Mouse (Mus musculus): ENCODE data around the gene Dgkg. TPM values are rescaled to one million over a fixed set of nuclear protein-coding genes. Genes with fewer than 3 reads are reported as not detected.
A peak's percentile ranks its signal among the peaks of the same experiment; 100 is the strongest.

Dgkg gene
- polyA plus RNA-seq, 1 experiment = 1.5 TPM

DNA sequence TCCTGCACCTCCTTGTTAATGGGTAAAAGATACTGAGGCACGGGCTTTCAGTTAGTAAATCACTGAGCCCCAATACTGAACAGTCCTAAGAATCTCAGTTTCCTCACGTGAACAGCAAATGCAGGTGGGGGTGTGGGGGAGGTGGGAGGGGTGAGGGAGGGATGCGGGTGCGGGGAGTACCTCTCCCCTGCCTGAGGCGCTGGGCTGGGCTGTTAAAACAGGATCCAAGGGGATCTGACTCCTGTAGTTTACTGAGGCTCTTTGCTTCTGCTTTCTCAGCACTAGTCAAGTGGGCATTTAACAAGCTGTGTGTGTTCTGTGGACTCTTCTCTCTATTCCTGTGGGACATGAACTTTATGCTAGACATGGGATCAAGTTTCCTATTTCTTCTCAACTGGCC, 141.5 kb downstream of the Dgkg start:
- peak overlapping the region; percentile 83 for H3K27ac ChIP-seq (ENCODE audit: insufficient read depth, low read length)
- peaks cover 20% of the 10 kb centered on the region for H3K4me1 ChIP-seq (ENCODE audit: control insufficient read depth, insufficient read depth, low read length)
- H3K9ac ChIP-seq (ENCODE audit: low read depth, poor library complexity, severe bottlenecking) = no peak overlapping the region
- H3K4me3 ChIP-seq (ENCODE audit: low read depth, low read length) = no peak overlapping the region
- TF ChIP-seq POLR2A (IDR thresholded peaks at IDR 0.05; ENCODE audit: insufficient read depth, low read length) = no peak
- peak; percentile 78 for TF ChIP-seq EP300 (IDR thresholded peaks at IDR 0.05; ENCODE audit: insufficient read depth, low read depth, low read length)
- no peaks in the 10 kb centered on the region for H3K9me3 ChIP-seq (replicated peaks; ENCODE audit: control insufficient read depth, insufficient read depth, low read length, poor library complexity, severe bottlenecking)
- no peaks in the 10 kb centered on the region for H3K27me3 ChIP-seq (ENCODE audit: control insufficient read depth, insufficient read depth, low read length, poor library complexity, severe bottlenecking)
- H3K36me3 ChIP-seq (ENCODE audit: control insufficient read depth, insufficient read depth, low read length, poor library complexity, severe bottlenecking) = no peaks in the 10 kb centered on the region

DNA sequence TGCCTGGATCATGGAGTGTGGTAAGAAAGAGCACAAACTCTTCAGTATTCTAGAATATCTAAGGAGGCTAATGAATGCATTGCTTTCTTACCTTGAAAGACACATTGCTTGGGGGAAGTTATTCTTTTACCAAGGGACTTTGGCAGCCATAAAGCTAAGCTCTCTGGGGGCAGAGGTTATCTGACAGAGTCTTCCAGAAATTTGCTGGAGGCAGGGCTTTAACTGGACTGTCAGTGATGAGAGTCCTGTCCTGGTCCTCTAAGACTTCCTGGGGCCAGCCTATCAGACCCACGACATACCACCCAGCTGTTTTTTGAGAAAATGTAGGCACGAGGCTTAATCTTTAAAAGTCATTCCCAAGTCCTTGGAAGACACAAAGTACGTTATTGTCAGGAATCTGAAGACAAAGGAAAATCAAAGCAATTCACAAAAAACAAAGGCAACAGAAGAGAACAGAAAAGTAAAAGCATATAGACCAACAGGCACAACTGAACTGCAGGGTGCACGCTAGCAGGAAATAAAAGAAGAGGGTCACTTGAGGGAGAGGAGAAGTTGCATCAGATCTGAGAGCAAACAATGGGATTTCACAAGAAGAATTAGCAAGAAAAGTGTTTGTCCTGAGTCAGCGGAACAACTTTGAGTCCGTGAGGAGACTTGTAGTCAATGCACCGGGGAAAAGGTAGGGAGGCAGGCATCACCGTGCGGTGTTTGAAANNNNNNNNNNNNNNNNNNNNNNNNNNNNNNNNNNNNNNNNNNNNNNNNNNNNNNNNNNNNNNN, 146.0 kb downstream of the Dgkg start:
- Histone ChIP-seq H3K36me3 (ENCODE audit: control insufficient read depth, insufficient read depth, low read length, poor library complexity, severe bottlenecking) (no peaks in the 10 kb centered on the region), H3K4me3 (ENCODE audit: low read depth, low read length) (no peak overlapping the region), H3K9ac (ENCODE audit: low read depth, poor library complexity, severe bottlenecking) (no peak overlapping the region), H3K4me1 (ENCODE audit: control insufficient read depth, insufficient read depth, low read length) (peaks cover 17% of the 10 kb centered on the region), H3K9me3 (replicated peaks; ENCODE audit: control insufficient read depth, insufficient read depth, low read length, poor library complexity, severe bottlenecking) (no peaks in the 10 kb centered on the region), H3K27ac (ENCODE audit: insufficient read depth, low read length) (no peak overlapping the region), H3K27me3 (ENCODE audit: control insufficient read depth, insufficient read depth, low read length, poor library complexity, severe bottlenecking) (no peaks in the 10 kb centered on the region)
- TF ChIP-seq EP300 (IDR thresholded peaks at IDR 0.05; ENCODE audit: insufficient read depth, low read depth, low read length) (no peak), POLR2A (IDR thresholded peaks at IDR 0.05; ENCODE audit: insufficient read depth, low read length) (no peak), CTCF (IDR thresholded peaks at IDR 0.05; ENCODE audit: low read depth, low read length) (no peak)

DNA sequence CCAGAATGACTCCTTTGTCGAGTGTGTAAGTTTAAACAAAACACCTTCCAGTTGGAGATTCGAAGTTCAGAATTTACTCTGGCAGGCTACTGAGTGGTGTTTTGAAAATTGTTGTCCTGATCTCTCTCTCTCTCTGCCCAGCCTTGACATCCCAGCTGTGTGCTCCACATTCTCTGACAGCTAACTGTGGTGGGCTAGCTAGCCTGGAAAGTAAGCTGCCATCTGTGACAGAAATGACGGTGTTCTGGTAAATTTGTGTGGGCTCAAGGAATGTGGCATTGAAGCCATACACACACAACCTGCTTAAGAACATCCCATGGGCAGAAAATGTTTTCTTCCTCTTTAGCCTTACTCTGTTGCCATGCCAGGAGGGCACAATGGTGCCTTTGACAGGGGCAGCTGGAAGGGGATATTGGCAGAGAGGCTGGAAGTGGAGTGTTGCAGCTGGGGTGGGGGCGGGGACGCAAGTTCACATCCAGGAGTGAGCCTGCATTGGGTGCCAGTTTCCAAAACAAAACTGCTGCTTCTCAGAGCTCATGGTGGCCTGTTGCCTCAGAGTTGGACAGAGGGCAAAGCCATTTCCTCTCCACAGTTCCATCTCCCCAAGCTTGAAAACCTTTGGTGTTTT, 148.0 kb downstream of the Dgkg start:
- Histone ChIP-seq H3K9ac (ENCODE audit: low read depth, poor library complexity, severe bottlenecking) (no peak overlapping the region), H3K9me3 (replicated peaks; ENCODE audit: control insufficient read depth, insufficient read depth, low read length, poor library complexity, severe bottlenecking) (no peaks in the 10 kb centered on the region), H3K27me3 (ENCODE audit: control insufficient read depth, insufficient read depth, low read length, poor library complexity, severe bottlenecking) (no peaks in the 10 kb centered on the region), H3K4me3 (ENCODE audit: low read depth, low read length) (no peak overlapping the region), H3K36me3 (ENCODE audit: control insufficient read depth, insufficient read depth, low read length, poor library complexity, severe bottlenecking) (no peaks in the 10 kb centered on the region), H3K4me1 (ENCODE audit: control insufficient read depth, insufficient read depth, low read length) (peaks cover 11% of the 10 kb centered on the region), H3K27ac (ENCODE audit: insufficient read depth, low read length) (no peak overlapping the region)
- TF ChIP-seq EP300 (IDR thresholded peaks at IDR 0.05; ENCODE audit: insufficient read depth, low read depth, low read length) (no peak), CTCF (IDR thresholded peaks at IDR 0.05; ENCODE audit: low read depth, low read length) (no peak), POLR2A (IDR thresholded peaks at IDR 0.05; ENCODE audit: insufficient read depth, low read length) (no peak)

DNA sequence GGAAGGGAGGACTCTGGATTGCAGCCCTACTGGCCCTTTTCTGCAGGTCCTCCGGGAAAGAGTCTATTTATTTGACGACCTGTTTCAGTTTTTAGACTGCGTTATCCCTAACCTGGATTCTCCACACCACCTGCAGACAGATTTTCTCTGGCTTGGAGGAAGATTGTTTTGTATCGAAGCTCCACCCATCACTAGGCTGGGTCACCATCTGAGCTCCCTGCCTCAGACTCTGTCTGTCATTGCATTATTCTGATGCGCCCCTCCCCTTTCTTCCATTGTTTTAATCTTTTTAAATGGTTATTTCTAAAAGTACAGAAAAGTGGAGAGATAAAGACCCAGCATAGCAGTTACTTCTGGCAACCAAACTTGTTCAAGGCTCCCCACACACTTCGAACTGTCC, 151.4 kb downstream of the Dgkg start:
- Histone ChIP-seq H3K4me3 (ENCODE audit: low read depth, low read length) (no peak overlapping the region), H3K4me1 (ENCODE audit: control insufficient read depth, insufficient read depth, low read length) (peaks cover 8% of the 10 kb centered on the region), H3K9ac (ENCODE audit: low read depth, poor library complexity, severe bottlenecking) (peak overlapping the region; percentile 0; the same call in 1 of the 2 replicates), H3K27ac (ENCODE audit: insufficient read depth, low read length) (peak overlapping the region; percentile 96), H3K9me3 (replicated peaks; ENCODE audit: control insufficient read depth, insufficient read depth, low read length, poor library complexity, severe bottlenecking) (no peaks in the 10 kb centered on the region), H3K27me3 (ENCODE audit: control insufficient read depth, insufficient read depth, low read length, poor library complexity, severe bottlenecking) (no peaks in the 10 kb centered on the region), H3K36me3 (ENCODE audit: control insufficient read depth, insufficient read depth, low read length, poor library complexity, severe bottlenecking) (no peaks in the 10 kb centered on the region)
- TF ChIP-seq EP300 (IDR thresholded peaks at IDR 0.05; ENCODE audit: insufficient read depth, low read depth, low read length) = 0 out of 2 replicates have a peak, but pooled peaks have one; percentile 39
- no peak for TF ChIP-seq POLR2A (IDR thresholded peaks at IDR 0.05; ENCODE audit: insufficient read depth, low read length)

DNA sequence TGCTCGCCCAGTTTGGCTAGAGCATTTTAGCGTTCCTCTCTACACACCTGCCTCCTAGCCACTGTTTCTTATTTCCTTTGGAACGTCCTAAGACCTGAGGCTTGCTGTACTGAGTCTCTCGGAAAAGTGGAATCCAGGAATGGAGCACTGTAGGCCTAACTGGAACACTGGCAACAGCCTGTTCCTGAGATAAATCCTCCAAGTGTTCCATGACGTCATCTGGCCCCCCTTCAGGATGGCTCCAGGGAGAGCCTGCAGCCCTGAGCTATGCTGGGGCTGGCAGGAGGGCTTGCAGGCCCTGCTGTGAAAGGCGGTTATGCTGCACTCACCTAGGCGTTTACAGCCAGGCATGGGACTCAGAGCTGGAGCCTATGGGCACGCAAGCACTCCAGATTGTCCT, 152.2 kb downstream of the Dgkg start:
- H3K36me3 ChIP-seq (ENCODE audit: control insufficient read depth, insufficient read depth, low read length, poor library complexity, severe bottlenecking) = no peaks in the 10 kb centered on the region
- H3K27ac ChIP-seq (ENCODE audit: insufficient read depth, low read length) = peak overlapping the region; percentile 96
- H3K4me3 ChIP-seq (ENCODE audit: low read depth, low read length) = 0 out of 2 replicates have a peak overlapping the region, but pooled peaks have one; percentile 12
- H3K27me3 ChIP-seq (ENCODE audit: control insufficient read depth, insufficient read depth, low read length, poor library complexity, severe bottlenecking) = no peaks in the 10 kb centered on the region
- H3K9me3 ChIP-seq (replicated peaks; ENCODE audit: control insufficient read depth, insufficient read depth, low read length, poor library complexity, severe bottlenecking) = no peaks in the 10 kb centered on the region
- H3K4me1 ChIP-seq (ENCODE audit: control insufficient read depth, insufficient read depth, low read length) = peaks cover 8% of the 10 kb centered on the region
- TF ChIP-seq POLR2A (IDR thresholded peaks at IDR 0.05; ENCODE audit: insufficient read depth, low read length) = no peak
- TF ChIP-seq EP300 (IDR thresholded peaks at IDR 0.05; ENCODE audit: insufficient read depth, low read depth, low read length) = peak; percentile 71; the same call in 1 of the 2 replicates
- 0 out of 2 replicates have a peak overlapping the region, but pooled peaks have one; percentile 0 for H3K9ac ChIP-seq (ENCODE audit: low read depth, poor library complexity, severe bottlenecking)

DNA sequence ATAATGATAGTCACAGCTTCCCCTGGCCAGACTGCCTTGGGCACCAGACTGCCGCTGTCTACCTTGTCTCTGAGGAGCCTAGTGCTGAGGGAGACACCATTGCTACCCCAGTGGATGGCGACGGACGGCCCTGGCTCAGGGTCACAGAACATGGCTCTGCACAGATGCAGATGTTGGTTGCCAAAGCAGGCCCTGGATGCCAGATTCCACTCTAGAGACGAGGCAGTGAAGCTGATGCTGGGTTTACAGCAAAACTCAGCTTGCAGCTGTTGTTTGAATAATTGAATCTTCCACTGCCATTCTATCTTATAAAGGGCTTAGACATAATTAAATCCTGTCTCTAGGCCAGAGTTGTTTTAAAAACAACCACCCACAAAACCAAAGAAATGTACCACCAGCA, 153.0 kb downstream of the Dgkg start:
- TF ChIP-seq CTCF (IDR thresholded peaks at IDR 0.05; ENCODE audit: low read depth, low read length) = no peak
- no peak for TF ChIP-seq EP300 (IDR thresholded peaks at IDR 0.05; ENCODE audit: insufficient read depth, low read depth, low read length)
- TF ChIP-seq POLR2A (IDR thresholded peaks at IDR 0.05; ENCODE audit: insufficient read depth, low read length) = no peak
- H3K36me3 ChIP-seq (ENCODE audit: control insufficient read depth, insufficient read depth, low read length, poor library complexity, severe bottlenecking) = no peaks in the 10 kb centered on the region
- no peak overlapping the region for H3K9ac ChIP-seq (ENCODE audit: low read depth, poor library complexity, severe bottlenecking)
- H3K4me1 ChIP-seq (ENCODE audit: control insufficient read depth, insufficient read depth, low read length) = peaks cover 8% of the 10 kb centered on the region
- peak overlapping the region; percentile 96; the same call in 1 of the 2 replicates for H3K27ac ChIP-seq (ENCODE audit: insufficient read depth, low read length)
- no peaks in the 10 kb centered on the region for H3K27me3 ChIP-seq (ENCODE audit: control insufficient read depth, insufficient read depth, low read length, poor library complexity, severe bottlenecking)
- H3K4me3 ChIP-seq (ENCODE audit: low read depth, low read length) = no peak overlapping the region
- no peaks in the 10 kb centered on the region for H3K9me3 ChIP-seq (replicated peaks; ENCODE audit: control insufficient read depth, insufficient read depth, low read length, poor library complexity, severe bottlenecking)
